Mouse (Mus musculus): ENCODE data around the gene Pear1.

- TF ChIP-seq POLR2A (IDR thresholded peaks at IDR 0.05; ENCODE audit: insufficient read length, low read depth) (no peak), E2F4 (IDR thresholded peaks at IDR 0.05; ENCODE audit: insufficient read depth) (no peak), USF1 (IDR thresholded peaks at IDR 0.05; ENCODE audit: low read depth) (no peak)
Observed at GRCm38 (mm10) chr3:87724556-87724955, 99.5 kb downstream of the Pear1 start.

Measured in myocyte (in vitro differentiated cells).